Mouse (Mus musculus): ENCODE results near the gene Hmx3. TPM values are rescaled to one million over a fixed set of nuclear protein-coding genes. Genes with fewer than 3 reads are reported as not detected.

Gene Hmx3
- not detected for polyA plus RNA-seq (2012; fragmentation: generic; extraction: Trizol)

GRCm38 (mm10) chr7:131542115-131542871 lies at the start of gene Hmx3:
Hmx3 (plus strand) TSS chr7:131542867.

DNA sequence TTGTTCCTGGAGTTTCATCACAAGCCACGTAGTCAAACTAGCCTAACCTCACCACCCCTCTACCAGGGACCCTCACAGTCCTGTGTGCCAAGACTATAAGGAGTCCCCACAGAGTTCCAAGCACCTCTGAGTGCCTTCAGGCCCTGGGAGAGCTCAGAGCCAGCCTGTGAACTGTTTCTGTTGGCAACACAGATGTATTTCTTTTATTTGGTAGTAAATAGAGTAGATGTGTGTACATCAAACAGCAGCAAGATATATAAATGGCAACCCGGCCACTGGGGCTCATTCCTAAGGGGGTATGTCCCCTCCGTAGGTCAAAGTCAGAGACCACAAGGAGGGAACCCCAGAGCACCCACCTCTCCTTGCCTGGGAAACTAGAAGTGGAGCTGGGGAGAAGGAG lies 5.8 kb downstream of the Hmx3 start, which contains the start of gene Hmx2:
Gene Hmx2, plus strand, starts transcription at position 301 of the 400 bp plus-strand sequence.

DNA sequence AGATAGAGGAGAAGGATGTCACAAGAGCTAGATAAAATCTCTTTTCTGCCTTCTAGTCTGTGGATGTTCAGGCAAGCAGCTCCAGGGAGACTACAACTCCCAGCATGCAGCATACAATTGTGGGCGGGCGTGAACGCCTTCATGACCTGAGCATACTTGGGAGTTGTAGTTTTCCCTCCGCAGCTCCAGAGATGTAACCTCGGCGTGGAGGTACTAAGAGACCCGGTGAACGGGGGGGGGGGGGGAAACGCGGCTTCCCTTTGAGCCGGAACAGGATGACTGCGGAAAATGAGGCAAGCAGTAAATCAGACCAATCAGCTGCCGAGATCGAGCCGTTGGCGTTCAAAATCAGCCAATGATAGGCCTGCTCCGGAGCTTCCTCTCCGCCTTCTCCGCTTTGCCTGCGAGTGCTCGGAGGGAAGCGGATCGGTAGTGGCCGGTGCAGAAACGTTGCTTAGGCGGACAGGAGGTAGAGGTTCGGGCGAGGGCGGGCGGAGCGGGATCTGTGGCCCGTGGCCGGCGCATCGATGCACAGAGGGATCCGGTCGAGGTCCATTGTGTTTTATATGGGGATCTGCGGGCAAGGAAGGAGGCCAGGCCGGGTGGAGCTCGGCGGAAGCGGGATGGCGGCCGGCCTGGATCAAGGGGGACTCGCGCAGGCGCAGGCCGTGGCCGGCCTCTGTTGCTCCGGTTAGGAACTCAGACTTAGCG lies 17.5 kb downstream of the Hmx3 start, which contains the start of gene Bub3:
Gene Bub3, plus strand, starts transcription at position 237 of the 711 bp plus-strand sequence.

Other genes starting within 250 kb of the Hmx3 start
- gene Cuzd1, start 220.6 kb upstream of the Hmx3 start, polyA plus RNA-seq (2012; fragmentation: generic; extraction: Trizol) = not detected
- gene Fam24b, start 213.4 kb upstream of the Hmx3 start, polyA plus RNA-seq (2012; fragmentation: generic; extraction: Trizol) = under 1 TPM in 1 of 2 experiments, not detected in 1; 0.15 TPM
- not detected for gene Fam24a, start 209.0 kb upstream of the Hmx3 start, polyA plus RNA-seq (2012; fragmentation: generic; extraction: Trizol)
- 1 to 10 TPM; 1.1 to 3.5 TPM for gene 2310057M21Rik, start 180.1 kb upstream of the Hmx3 start, polyA plus RNA-seq (2012; fragmentation: generic; extraction: Trizol)
- 10 to 100 TPM; 11.3 to 29.2 TPM for gene Pstk, start 171.7 kb upstream of the Hmx3 start, polyA plus RNA-seq (2012; fragmentation: generic; extraction: Trizol)
- gene Ikzf5, start 132.3 kb upstream of the Hmx3 start, polyA plus RNA-seq (2012; fragmentation: generic; extraction: Trizol) = 1 to 10 TPM; 2.3 to 3.4 TPM
- gene Acadsb, start 132.3 kb upstream of the Hmx3 start, polyA plus RNA-seq (2012; fragmentation: generic; extraction: Trizol) = 10 to 100 TPM in 1 of 2 experiments, under 1 TPM in 1; 0.60 to 17.5 TPM
- 1 to 10 TPM; 1.7 to 2.1 TPM for gene Hmx2, start 5.9 kb downstream of the Hmx3 start, polyA plus RNA-seq (2012; fragmentation: generic; extraction: Trizol)
- 100 to 1,000 TPM in 1 of 2 experiments, 10 to 100 TPM in 1; 74.7 to 108 TPM for gene Bub3, start 17.4 kb downstream of the Hmx3 start, polyA plus RNA-seq (2012; fragmentation: generic; extraction: Trizol)